ENCODE assay signal across 10 mouse cellular contexts in the genomic region with DNA sequence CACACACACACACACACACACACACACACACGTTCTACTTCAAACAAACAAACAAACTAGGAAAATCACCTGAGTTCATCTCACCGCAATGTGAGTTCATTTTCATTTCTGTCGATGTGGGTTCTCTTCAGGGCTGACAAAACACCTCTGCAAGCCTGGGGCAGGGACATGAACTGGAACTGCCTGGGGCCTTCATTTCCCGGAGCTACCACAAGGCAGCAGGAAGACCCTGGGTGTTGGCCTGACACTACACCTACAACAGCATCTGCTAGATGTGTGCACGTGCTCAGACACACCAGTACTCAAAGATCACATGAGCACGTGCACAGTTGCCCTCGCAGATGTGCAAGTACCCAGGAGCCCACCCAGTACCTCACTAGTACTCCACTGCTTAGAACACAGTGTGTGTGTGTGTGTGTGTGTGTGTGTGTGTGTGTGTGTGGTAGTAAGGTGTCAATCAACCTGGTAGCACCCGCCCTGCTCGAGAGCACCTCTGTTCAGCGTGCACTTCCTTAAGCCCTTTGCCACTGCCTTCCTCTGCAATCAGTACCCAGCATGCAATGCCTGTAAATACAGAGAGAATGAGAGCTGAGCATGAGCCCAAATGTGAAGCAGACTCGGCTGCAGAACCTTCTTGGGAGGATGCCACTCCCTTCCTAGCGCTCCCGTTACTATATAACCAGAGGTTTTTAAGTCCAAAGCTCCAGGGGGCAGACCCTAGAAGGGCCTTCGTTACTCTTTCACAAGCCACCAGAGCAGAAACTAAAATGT. TPM values are rescaled to one million over a fixed set of nuclear protein-coding genes. Genes with fewer than 3 reads are reported as not detected.
DNase-seq lines count a peak whose midpoint lies in the region; ATAC-seq lines count a peak whose summit lies in the region.
"Had no signal": no experiment of that assay in that cellular context is flagged by ENCODE, and none has a peak within 500 bp of the region (broad histone marks: within the 10 kb centered on the region; RNA-seq: fewer than 3 reads in every experiment).

No protein-coding gene starts in this region.

- peak; percentile 43; the same call in 1 of the 2 replicates for ATAC-seq in liver, embryonic 12.5 days

- H3K4me1 ChIP-seq in liver, embryonic 12.5 days = peaks cover 48% of the 10 kb centered on the region

- no peaks in the 10 kb centered on the region for H3K27me3 ChIP-seq in liver, embryonic 12.5 days (replicated peaks)
- H3K27me3 ChIP-seq: embryonic facial prominence, embryonic 12.5 days had no signal

- no peak overlapping the region for H3K4me2 ChIP-seq in liver, embryonic 12.5 days
- H3K4me2 ChIP-seq: embryonic facial prominence, embryonic 12.5 days had no signal

- H3K9me3 ChIP-seq in liver, embryonic 12.5 days (replicated peaks) = no peaks in the 10 kb centered on the region
- H3K9me3 ChIP-seq: embryonic facial prominence, embryonic 12.5 days had no signal

- H3K27ac ChIP-seq in liver, embryonic 12.5 days = no peak overlapping the region
- H3K27ac ChIP-seq: embryonic facial prominence, embryonic 12.5 days had no signal

- 46% methylated on average over 14 of the region's 14 CpGs for WGBS in liver, embryonic 12.5 days (ENCODE audit: insufficient replicate concordance)

- DNase-seq in liver = no peak
- peak; percentile 91 to 94 for DNase-seq in kidney, adult 8-10 months
- DNase-seq in naive thymus-derived CD4-positive, alpha-beta T cell, adult 2 months (ENCODE audit: low read depth) = peak; percentile 89
- peak; percentile 75 for DNase-seq in thymus, postnatal 4 days
- no peak for DNase-seq in left cerebral cortex, postnatal 25 days (ENCODE audit: low spot score in 2 of 2)
- no peak for DNase-seq in gastrocnemius, adult 18-20 months (ENCODE audit: low spot score)
- no peak for DNase-seq in heart, postnatal 10 days

- H3K4me3 ChIP-seq in liver, embryonic 12.5 days = no peak overlapping the region
- H3K4me3 ChIP-seq: embryonic facial prominence, embryonic 12.5 days; myocyte had no signal

- intact Hi-C loops in left cerebral cortex, postnatal 25 days (cut with DNase I) = no loop called here
- intact Hi-C loops in heart, postnatal 10 days (cut with DNase I) = no loop called here

- no peak overlapping the region for H3K9ac ChIP-seq in liver, embryonic 12.5 days
- H3K9ac ChIP-seq: embryonic facial prominence, embryonic 12.5 days had no signal

- H3K36me3 ChIP-seq in liver, embryonic 12.5 days = peaks cover 3% of the 10 kb centered on the region; the same call in 1 of the 2 replicates
- H3K36me3 ChIP-seq: embryonic facial prominence, embryonic 12.5 days had no signal

RNA-seq across cellular contexts. Expression of gene Sema4d, which starts 25.4 kb away (rescaled TPM):
- polyA plus RNA-seq in liver, embryonic 12.5 days (2016; fragmentation: Nextera tagmentation; extraction: Ambion mirVana) = 10.8 TPM in 2 replicates
- 10 to 100 TPM; 86.3 to 97.1 TPM for total RNA-seq in left cerebral cortex, postnatal 25 days (2021)
- 100 to 1,000 TPM; 118 to 125 TPM for total RNA-seq in gastrocnemius, adult 18-20 months (2021)
- 10 to 100 TPM; 69.1 to 79.5 TPM for total RNA-seq in heart, postnatal 10 days (2021)

Comparison
In these comparisons a context has a peak if more than half of its experiments do, and no peak if none do; other contexts are left out.
1. DNase-seq: peak in kidney, adult 8-10 months (2 of 2), naive thymus-derived CD4-positive, alpha-beta T cell, adult 2 months (single experiment) and thymus, postnatal 4 days (single experiment); none in liver (single experiment), left cerebral cortex, postnatal 25 days (0 of 2), gastrocnemius, adult 18-20 months (single experiment) and heart, postnatal 10 days (0 of 2).